Mouse (Mus musculus) induced T-regulatory cell, adult 2 months (primary cell): ENCODE measurements around the gene Nkg7.

Source experiments
- DNase-seq: peaks from one replicate; pipeline ENCODE4 v3.0.0-alpha.2; 2012; ENCODE audit warnings: low read depth

Nkg7 gene

GRCm38 (mm10) chr7:43447801-43448200 is 10.9 kb downstream of the Nkg7 start:
- DNase-seq = no peak

DNA sequence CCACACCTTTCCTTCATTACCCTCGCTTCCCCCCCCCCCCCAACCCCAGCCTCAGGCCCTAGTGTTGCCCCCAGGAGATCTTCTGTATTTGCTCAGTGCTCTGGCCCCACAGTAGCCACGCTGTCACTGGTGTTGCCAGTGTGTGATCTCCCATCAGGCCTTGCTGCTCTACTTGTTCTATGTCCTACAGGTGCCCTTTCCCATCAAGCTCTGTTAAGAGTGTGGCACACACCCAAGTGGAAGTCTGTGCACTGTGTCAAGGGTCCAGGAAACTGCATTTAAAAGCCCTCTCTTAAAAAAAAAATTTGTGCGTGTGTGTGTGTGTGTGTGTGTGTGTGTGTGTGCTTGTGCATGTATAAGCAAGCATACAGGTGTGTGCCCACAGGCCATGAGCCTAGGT is 11.4 kb downstream of the Nkg7 start:
- no peak for DNase-seq

- DNase-seq = no peak
Observed at GRCm38 (mm10) chr7:43449811-43450210, 12.9 kb downstream of the Nkg7 start.

DNA sequence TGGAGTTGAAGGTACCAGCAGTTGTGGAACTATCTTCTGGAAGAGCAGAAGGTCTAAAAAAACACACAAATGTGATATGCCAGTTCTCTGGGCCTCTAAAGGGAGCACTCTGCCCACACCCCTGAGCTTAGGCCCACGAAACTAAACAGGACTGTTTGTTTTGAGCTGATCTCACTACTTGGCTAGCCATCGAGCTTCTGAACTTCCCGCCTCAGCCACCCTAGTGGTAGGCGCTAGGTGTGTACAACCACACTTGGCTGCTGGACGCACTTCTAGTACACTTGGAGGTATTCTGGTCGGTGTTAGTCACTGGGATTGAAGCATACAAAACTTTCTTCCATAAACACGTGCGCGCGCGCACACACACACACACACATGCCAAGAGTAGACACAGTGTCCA is 14.9 kb downstream of the Nkg7 start:
- DNase-seq = no peak

DNA sequence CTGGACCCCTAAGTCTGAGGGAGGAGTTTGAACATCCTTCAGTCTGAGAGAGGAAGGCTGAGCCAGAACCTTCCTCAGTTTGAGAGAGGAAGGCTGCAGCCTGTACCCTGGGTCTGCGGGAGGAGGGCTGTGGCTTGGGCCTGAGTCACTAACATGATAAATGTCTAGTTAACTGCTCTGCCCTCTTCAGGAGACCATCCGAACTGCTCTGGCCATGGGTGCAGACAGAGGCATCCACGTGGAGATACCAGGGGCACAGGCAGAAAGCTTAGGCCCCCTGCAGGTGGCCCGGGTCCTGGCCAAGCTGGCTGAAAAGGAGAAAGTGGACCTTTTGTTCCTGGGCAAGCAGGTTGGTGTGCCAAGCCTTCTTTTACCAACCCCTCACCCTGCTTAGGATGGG is 15.7 kb downstream of the Nkg7 start:
- DNase-seq = peak; percentile 65

- DNase-seq = no peak
Observed at GRCm38 (mm10) chr7:43453599-43454355, 16.9 kb downstream of the Nkg7 start.

GRCm38 (mm10) chr7:43454371-43454770 is 17.5 kb downstream of the Nkg7 start:
- no peak for DNase-seq

DNA sequence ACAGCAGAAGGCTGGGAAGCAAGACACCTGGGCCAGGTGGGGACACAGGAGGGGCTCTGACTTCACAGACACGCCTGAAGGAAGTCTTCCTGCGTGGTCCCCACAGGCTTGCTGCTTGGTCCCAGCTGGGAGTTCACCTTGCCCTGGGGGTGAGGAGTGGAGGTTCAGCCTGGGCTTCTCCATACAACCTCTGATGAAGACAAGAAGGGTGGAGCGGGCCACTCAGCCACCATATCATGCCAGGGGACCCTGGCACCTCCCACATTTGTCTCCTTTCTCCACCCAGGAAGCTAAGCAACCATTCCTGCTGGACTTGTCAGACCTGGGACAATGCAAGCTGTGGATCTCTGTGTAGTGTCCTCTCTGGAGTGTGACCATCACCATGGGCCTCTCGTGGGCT is 26.0 kb downstream of the Nkg7 start, which contains the start of gene Vsig10l:
Gene Vsig10l, plus strand, starts transcription at position 301 of the 400 bp plus-strand sequence.
- DNase-seq = no peak

DNA sequence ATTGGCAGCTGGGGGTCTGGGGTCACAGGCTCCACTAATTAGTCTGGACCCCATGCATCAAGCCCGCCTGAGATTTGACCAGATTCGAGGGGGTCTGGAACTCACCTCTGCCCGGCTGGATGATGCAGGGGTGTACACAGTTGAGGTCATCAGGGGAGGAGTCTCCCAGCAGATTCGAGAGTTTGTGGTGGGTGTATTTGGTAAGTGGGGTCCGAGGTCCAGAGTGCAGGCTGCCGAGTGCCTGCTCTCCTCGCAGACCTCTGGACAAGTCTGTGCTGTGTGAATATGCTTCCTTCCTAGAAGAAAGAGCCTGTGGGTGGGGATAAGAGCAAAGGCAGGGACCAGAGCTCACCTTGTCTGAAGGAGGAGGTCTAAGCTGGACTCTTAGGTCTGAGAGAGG is 27.1 kb downstream of the Nkg7 start:
- no peak for DNase-seq

- no peak for DNase-seq
Observed at GRCm38 (mm10) chr7:43464864-43465343, 28.0 kb downstream of the Nkg7 start.

GRCm38 (mm10) chr7:43465344-43466098 is 28.6 kb downstream of the Nkg7 start:
- DNase-seq = peak; percentile 98

DNA sequence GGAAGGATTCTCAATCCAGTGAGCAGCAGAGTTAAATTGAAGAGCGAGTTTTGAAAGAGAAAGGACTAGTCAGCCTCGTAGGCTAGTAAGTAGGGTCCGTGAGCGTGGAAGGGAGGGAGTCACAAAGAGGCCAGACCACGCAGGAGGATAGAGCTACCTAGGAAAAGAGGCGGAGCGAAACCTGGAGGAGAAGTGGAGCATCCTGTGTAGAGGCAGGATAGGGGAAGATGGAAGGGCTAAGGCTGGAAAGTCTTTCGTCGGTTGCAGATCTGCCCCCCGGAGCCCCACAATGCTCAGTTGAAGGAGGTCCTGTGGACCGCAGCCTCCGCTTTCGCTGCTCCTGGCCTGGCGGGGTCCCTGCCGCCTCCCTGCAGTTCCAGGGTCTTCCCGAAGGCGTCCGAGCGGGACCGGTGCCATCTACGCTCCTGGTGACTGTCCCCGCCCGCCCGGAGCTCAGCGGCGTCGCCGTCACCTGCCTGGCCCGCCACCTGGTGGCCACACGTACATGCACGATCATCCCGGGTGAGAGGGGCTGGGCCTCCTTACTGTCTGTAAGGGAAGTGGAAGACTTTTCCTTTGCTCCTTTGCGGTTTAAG is 29.3 kb downstream of the Nkg7 start:
- DNase-seq = peak; percentile 91

DNA sequence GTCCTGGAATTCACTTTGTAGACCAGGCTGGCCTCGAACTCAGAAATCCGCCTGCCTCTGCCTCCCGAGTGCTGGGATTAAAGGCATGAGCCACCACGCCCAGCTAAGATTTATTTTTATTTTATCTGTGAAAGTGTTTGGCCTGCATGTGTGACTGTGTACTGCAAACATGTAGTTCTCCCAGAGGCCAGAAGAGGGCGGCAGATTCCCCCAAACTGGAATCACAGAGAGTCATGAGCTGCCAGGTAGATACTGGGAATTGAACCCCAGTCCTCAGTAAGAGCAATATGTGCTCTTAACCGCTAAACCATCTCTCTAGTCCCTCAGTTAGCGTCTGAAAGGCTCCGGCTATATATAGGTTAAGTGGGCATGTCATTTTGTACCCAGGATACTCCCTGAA is 33.5 kb downstream of the Nkg7 start:
- DNase-seq = peak; percentile 81

DNA sequence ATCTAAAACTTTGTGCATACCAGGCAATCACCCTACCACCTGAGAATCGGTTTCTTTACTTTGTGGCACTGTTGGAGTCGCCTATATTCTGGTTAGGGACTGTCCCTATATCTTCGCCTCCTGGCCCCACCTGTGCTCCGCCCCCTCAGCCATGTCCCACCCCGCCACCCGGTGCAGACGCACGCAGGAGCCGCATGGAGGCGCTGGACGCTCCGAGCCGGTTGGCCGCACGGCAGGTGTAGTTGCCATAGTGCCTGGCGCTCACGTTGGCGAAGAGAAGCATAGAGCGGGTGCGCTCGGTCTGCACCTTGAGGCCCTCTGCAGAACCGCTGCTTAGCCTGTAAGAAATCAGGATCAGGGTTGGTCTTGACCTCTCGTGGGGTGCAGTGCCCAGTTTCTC is 38.8 kb downstream of the Nkg7 start:
- peak; percentile 68 for DNase-seq

DNA sequence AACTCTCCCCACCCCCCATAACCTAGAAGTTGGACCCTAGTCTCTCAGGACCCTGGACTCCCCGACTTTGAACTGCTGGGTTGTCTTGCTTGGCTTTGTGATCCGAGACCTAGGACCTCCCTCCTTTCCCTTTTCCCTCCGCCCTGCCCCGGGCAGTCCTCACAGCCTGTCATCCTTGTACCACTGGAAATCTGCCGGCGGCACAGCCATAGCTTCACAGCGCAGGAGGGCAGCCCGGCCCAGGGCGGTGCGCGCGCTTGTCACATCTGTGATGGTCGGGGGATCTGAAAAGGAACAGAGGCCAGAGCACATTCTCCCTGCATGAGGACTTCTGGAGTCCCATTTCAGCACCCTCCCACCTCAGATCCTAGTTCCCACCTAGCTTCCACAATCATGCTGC is 39.5 kb downstream of the Nkg7 start:
- no peak for DNase-seq

GRCm38 (mm10) chr7:43481191-43481590 is 44.3 kb downstream of the Nkg7 start:
- DNase-seq = peak; percentile 37

DNA sequence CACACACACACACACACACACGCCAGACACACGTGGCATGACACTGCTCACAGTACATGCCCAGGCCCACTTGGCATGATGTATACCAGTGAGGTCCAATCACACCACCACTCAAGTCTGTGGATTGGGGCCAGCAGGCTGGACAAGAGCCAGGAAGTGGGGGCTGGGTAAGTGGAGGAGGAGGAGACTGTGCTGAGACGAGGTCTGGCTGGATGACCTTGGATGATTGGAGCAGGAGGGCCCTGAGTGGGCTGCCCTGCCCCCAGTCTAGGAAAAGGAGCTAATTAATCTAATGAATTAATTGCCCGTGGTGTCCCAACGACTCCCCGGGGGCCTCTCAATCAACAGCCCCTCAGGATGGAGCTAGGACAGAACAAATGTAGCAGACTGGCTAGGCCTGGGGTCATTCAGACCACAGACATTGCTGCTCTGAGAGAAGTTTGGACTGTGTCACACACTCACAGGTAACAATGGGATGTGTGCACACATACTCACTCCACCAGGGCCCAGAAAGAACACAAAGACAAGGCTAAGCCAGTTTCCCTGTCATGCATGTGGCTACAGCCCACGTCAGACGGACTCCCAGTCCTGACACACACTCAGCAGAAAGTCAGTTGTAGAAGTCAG is 45.3 kb downstream of the Nkg7 start:
- DNase-seq = no peak

- DNase-seq = no peak
Observed at GRCm38 (mm10) chr7:43483236-43483635, 46.4 kb downstream of the Nkg7 start.
